Mouse (Mus musculus): ENCODE measurements around the gene Epgn. TPM values are rescaled to one million over a fixed set of nuclear protein-coding genes. Genes with fewer than 3 reads are reported as not detected.

The Epgn gene
- polyA plus RNA-seq, 1 experiment: not detected

- H3K4me1 ChIP-seq (ENCODE audit: control insufficient read depth, insufficient read depth, insufficient read length, low read length): peaks cover 10% of the 10 kb centered on the region
- no peaks in the 10 kb centered on the region for H3K27me3 ChIP-seq (ENCODE audit: control insufficient read depth, insufficient read depth, low read length)
- no peaks in the 10 kb centered on the region for H3K36me3 ChIP-seq (ENCODE audit: control insufficient read depth, insufficient read depth, low read length)
- H3K27ac ChIP-seq (ENCODE audit: insufficient read depth, low read depth, low read length): peak overlapping the region; percentile 75
- TF ChIP-seq CTCF (IDR thresholded peaks at IDR 0.05; ENCODE audit: extremely low read depth, insufficient read length, insufficient replicate concordance, low read depth, low read length): no peak
- no peak for TF ChIP-seq POLR2A (IDR thresholded peaks at IDR 0.05; ENCODE audit: low read depth, low read length)
- 19% methylated on average over 1 of the region's 1 CpGs for WGBS
- H3K4me3 ChIP-seq (ENCODE audit: low read depth, low read length): peak overlapping the region; percentile 68
Observed at GRCm38 (mm10) chr5:91075021-91075420, 47.8 kb downstream of the Epgn start.

- Histone ChIP-seq H3K4me3 (ENCODE audit: low read depth, low read length) (no peak overlapping the region), H3K4me1 (ENCODE audit: control insufficient read depth, insufficient read depth, insufficient read length, low read length) (0 out of 2 replicates have a peak, but pooled peaks cover 1% of the 10 kb centered on the region), H3K36me3 (ENCODE audit: control insufficient read depth, insufficient read depth, low read length) (no peaks in the 10 kb centered on the region), H3K27me3 (ENCODE audit: control insufficient read depth, insufficient read depth, low read length) (no peaks in the 10 kb centered on the region), H3K27ac (ENCODE audit: insufficient read depth, low read depth, low read length) (no peak overlapping the region)
- 77% methylated on average over 5 of the region's 5 CpGs for WGBS
- TF ChIP-seq CTCF (IDR thresholded peaks at IDR 0.05; ENCODE audit: extremely low read depth, insufficient read length, insufficient replicate concordance, low read depth, low read length) (no peak), POLR2A (IDR thresholded peaks at IDR 0.05; ENCODE audit: low read depth, low read length) (no peak)
Observed at GRCm38 (mm10) chr5:91083016-91083415, 55.8 kb downstream of the Epgn start.

Other genes with a start within 250 kb of the Epgn start
- 0.39 and 2.9 TPM in 2 replicates for gene Cxcl3, start 241.4 kb upstream of the Epgn start, polyA plus RNA-seq (2012; rRNA removed)
- 0.08 TPM in 1 of 2 replicates, not detected in the other for gene Cxcl15, start 232.9 kb upstream of the Epgn start, polyA plus RNA-seq (2012; rRNA removed)
- gene Cxcl1, start 136.2 kb upstream of the Epgn start, polyA plus RNA-seq (2012; rRNA removed): 1.3 and 2.8 TPM in 2 replicates
- gene Cxcl2, start 123.6 kb upstream of the Epgn start, polyA plus RNA-seq (2012; rRNA removed): 1.2 and 18.6 TPM in 2 replicates
- gene Mthfd2l, start 96.3 kb upstream of the Epgn start, polyA plus RNA-seq (2012; rRNA removed): 17.1 and 39.5 TPM in 2 replicates
- 0.90 and 1.8 TPM in 2 replicates for gene Ereg, start 47.2 kb downstream of the Epgn start, polyA plus RNA-seq (2012; rRNA removed)
- 12.1 and 23.0 TPM in 2 replicates for gene Areg, start 112.1 kb downstream of the Epgn start, polyA plus RNA-seq (2012; rRNA removed)